Mouse (Mus musculus) Muller cell, postnatal 12 days (primary cell): Measurements from ENCODE around the gene Espnl.
A peak's percentile ranks its signal among the peaks of the same experiment; 100 is the strongest.

Experiments used
- DNase-seq: peaks from one replicate; pipeline ENCODE4 v3.0.0-alpha.2; 2015; ENCODE audit errors: inconsistent ontology term

The Espnl gene

GRCm38 (mm10) chr1:91317656-91318055 lies 4.2 kb upstream of the Espnl start:
- DNase-seq: no peak

GRCm38 (mm10) chr1:91324646-91325045 lies 2.8 kb downstream of the Espnl start:
- DNase-seq: no peak

GRCm38 (mm10) chr1:91325488-91326042 lies 3.7 kb downstream of the Espnl start:
- no peak for DNase-seq

GRCm38 (mm10) chr1:91332102-91332501 lies 10.2 kb downstream of the Espnl start:
- no peak for DNase-seq

- no peak for DNase-seq
These were observed 11.7 kb downstream of the Espnl start for GRCm38 (mm10) chr1:91333582-91333981.

GRCm38 (mm10) chr1:91337355-91337754 lies 15.5 kb downstream of the Espnl start:
- no peak for DNase-seq

GRCm38 (mm10) chr1:91344001-91344400 lies 22.1 kb downstream of the Espnl start:
- DNase-seq: no peak

- DNase-seq: peak; percentile 47
These were observed 23.2 kb downstream of the Espnl start for GRCm38 (mm10) chr1:91344921-91345685.

- peak; percentile 48 for DNase-seq
These were observed 25.0 kb downstream of the Espnl start for GRCm38 (mm10) chr1:91346892-91347291.

- no peak for DNase-seq
These were observed 29.0 kb downstream of the Espnl start, which contains the start of gene Klhl30 for GRCm38 (mm10) chr1:91350841-91351240. TSS of gene Klhl30 (plus strand) at chr1:91351016.

- peak; percentile 16 for DNase-seq
These were observed 29.4 kb downstream of the Espnl start for GRCm38 (mm10) chr1:91351249-91351648.

- peak; percentile 74 for DNase-seq
These were observed 30.4 kb downstream of the Espnl start for GRCm38 (mm10) chr1:91352277-91352676.

GRCm38 (mm10) chr1:91356105-91356504 lies 34.2 kb downstream of the Espnl start:
- DNase-seq: no peak

GRCm38 (mm10) chr1:91362113-91362512 lies 40.2 kb downstream of the Espnl start:
- DNase-seq: peak; percentile 12

GRCm38 (mm10) chr1:91364822-91365644 lies 43.2 kb downstream of the Espnl start:
- no peak for DNase-seq

- no peak for DNase-seq
These were observed 43.9 kb downstream of the Espnl start for GRCm38 (mm10) chr1:91365816-91366214.

- peak; percentile 72 for DNase-seq
These were observed 44.6 kb downstream of the Espnl start, which contains the start of gene Erfe for GRCm38 (mm10) chr1:91366215-91367108. TSS of gene Erfe (plus strand) at chr1:91366430.

- DNase-seq: no peak
These were observed 45.4 kb downstream of the Espnl start for GRCm38 (mm10) chr1:91367295-91367694.

- no peak for DNase-seq
These were observed 47.5 kb downstream of the Espnl start for GRCm38 (mm10) chr1:91369408-91369807.

GRCm38 (mm10) chr1:91370055-91370454 lies 48.2 kb downstream of the Espnl start:
- DNase-seq: no peak

GRCm38 (mm10) chr1:91373414-91373835 lies 51.5 kb downstream of the Espnl start:
- DNase-seq: no peak
